Mouse (Mus musculus) kidney, adult 2 months (tissue): ENCODE data around the gene Eef1akmt3. TPM values are rescaled to one million over a fixed set of nuclear protein-coding genes. Genes with fewer than 3 reads are reported as not detected.

Experiments
- DNase-seq: peaks from one replicate; pipeline ENCODE4 v3.0.0; 2021
- H3K27ac ChIP-seq: fragments of 200-500 bp; 2 replicates; pipeline ENCODE4 v1.5.1; 2012; ENCODE audit warnings: low read depth, low read length, control low read depth, inconsistent platforms; ENCODE audit not compliant: insufficient read depth
- H3K27me3 ChIP-seq: fragments of 200-500 bp; replicated peaks from 2 replicates; pipeline ENCODE4 v1.6.1; 2012; ENCODE audit warnings: mild to moderate bottlenecking, moderate library complexity, low read length, inconsistent platforms; ENCODE audit not compliant: control insufficient read depth, insufficient read depth
- H3K36me3 ChIP-seq: fragments of 200-500 bp; 2 replicates; pipeline ENCODE4 v1.6.1; 2012; ENCODE audit warnings: mild to moderate bottlenecking, moderate library complexity, low read length, inconsistent platforms; ENCODE audit not compliant: control insufficient read depth, insufficient read depth
- H3K4me1 ChIP-seq: fragments of 200-500 bp; 2 replicates; pipeline ENCODE4 v1.6.1; 2011; ENCODE audit warnings: low read length; ENCODE audit not compliant: control insufficient read depth, insufficient read depth
- H3K4me3 ChIP-seq: fragments of 200-500 bp; 2 replicates; pipeline ENCODE4 v1.5.1; 2011; ENCODE audit warnings: mild to moderate bottlenecking, low read depth, low read length, control low read depth; ENCODE audit not compliant: insufficient read depth
- CTCF ChIP-seq: fragments of 200-500 bp; conservative IDR thresholded peaks from 2 replicates; pipeline ENCODE4 v1.5.1; 2011; ENCODE audit warnings: low read depth, mild to moderate bottlenecking, control low read depth, low read length, moderate library complexity, mixed read lengths; ENCODE audit not compliant: insufficient read depth, insufficient read length
- POLR2A ChIP-seq: fragments of 200-500 bp; IDR thresholded peaks from one replicate; pipeline ENCODE4 v1.6.1; 2011; ENCODE audit warnings: low read depth, low read length, control low read depth
- WGBS: fragments of 180-500 bp; shearing (Covaris S2); methylation state at CpG from one replicate; pipeline ENCODE4 v1.1.7; 2018; 5-methylcytosine and 5-hydroxymethylcytosine counted together
- polyA plus RNA-seq: library from polyadenylated mRNA; depleted of rRNA; stranded (reverse); fragments of >200 nt; gene quantifications from 2 replicates; pipeline ENCODE4 v1.2.3, GENCODE M21; 2012

Eef1akmt3 gene
- polyA plus RNA-seq, 1 experiment: 3.1 TPM

DNA sequence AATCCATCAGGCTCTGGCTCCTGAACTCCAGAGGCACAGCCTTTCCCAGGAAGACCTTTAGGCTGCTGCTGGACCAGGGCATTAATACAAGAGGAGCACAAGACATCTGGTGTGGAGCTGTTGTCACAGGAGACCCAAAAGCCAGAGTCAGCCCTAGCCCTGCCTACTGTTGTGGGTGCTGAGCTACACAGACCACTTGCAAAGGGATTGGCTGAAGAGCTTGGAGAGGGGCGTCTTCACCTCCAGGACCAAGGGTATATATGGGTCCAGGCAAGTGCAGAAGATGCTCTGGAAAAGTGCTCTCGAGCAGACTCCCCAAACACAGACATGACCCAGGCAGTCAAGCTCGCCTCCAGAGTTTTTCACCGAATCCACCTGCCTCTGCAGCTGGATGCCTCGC, 6.6 kb upstream of the Eef1akmt3 start, which contains the start of gene Cyp27b1:
Gene Cyp27b1, plus strand, starts transcription at position 297 of the 400 bp plus-strand sequence.
- no peaks in the 10 kb centered on the region for H3K27me3 ChIP-seq
- H3K4me1 ChIP-seq: peaks cover 12% of the 10 kb centered on the region; the same call in 1 of the 2 replicates
- peak within 1 kb of the TSS; percentile 36 for H3K4me3 ChIP-seq
- peak within 1 kb of the TSS; percentile 6; the same call in 1 of the 2 replicates for H3K27ac ChIP-seq
- 27% methylated on average over 5 of the region's 5 CpGs for WGBS
- no peak for DNase-seq
- peak; percentile 23 for TF ChIP-seq POLR2A
- TF ChIP-seq CTCF: no peak
- H3K36me3 ChIP-seq: no peaks in the 10 kb centered on the region

GRCm38 (mm10) chr10:127043187-127043586, 1.9 kb upstream of the Eef1akmt3 start:
- Histone ChIP-seq H3K27ac (peak overlapping the region; percentile 77), H3K27me3 (no peaks in the 10 kb centered on the region), H3K36me3 (no peaks in the 10 kb centered on the region), H3K4me3 (no peak overlapping the region), H3K4me1 (peaks cover 10% of the 10 kb centered on the region; the same call in 1 of the 2 replicates)
- DNase-seq: peak; percentile 95
- TF ChIP-seq POLR2A (no peak), CTCF (no peak)
- WGBS: 41% methylated on average over 6 of the region's 6 CpGs

DNA sequence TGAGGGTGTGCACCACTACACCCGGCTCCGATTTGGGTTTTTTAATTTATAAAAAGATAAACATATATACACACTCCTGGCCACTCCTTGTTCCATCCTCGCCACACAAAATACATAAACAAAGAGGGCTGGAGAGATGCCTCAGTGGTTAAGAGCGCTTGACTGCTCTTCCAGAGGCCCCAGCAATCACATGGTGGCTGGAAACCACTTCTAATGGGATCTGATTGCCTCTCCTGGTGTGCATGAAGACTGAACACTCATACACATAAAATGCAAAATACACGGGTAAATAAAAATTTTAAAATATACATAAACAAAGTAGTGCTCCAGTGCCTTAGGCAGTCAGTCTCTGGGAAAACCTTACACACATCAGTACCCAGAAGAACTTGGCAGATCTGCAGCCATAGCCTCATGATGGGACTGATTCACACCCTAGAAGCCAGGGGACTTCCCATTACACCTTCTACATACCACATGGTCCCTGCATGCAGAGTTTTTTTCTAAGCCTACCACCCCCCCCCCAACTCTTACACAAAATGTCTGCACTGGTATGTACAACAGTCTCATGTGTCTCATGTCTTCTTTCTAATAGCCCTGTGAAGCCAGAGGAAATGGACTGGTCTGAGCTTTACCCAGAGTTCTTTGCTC, 1.3 kb upstream of the Eef1akmt3 start:
- TF ChIP-seq CTCF: no peak
- TF ChIP-seq POLR2A: no peak
- H3K27ac ChIP-seq: peak overlapping the region; percentile 77

DNA sequence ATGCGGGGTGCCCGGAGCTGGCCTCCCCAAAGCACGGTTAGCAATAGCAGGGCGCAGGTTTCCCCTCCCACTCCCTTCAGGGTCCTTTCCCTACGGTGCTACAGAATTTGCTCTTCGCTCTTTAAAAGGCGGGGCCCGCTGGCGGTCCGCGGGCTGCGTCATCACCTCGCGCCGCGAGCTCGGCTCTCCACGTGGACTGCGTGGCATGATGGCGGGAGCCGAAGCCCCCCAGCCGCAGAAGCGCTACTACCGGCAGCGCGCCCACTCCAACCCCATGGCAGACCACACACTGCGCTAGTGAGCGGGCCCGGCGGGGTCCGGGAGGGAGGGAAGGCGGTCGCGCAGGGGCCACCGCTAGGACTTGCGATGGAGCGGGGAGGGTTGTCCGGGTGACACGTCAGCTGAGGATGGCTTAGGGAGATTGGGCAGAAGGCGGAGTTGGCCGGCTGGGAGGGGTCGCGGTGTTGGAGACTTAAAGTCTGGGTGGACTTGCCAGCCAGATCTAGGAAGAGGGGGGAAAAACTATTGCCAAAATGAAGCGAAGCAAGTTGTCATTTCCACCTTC, 543 bp upstream of the Eef1akmt3 start:
- Histone ChIP-seq H3K4me1 (peaks cover 10% of the 10 kb centered on the region; the same call in 1 of the 2 replicates), H3K36me3 (no peaks in the 10 kb centered on the region), H3K4me3 (peak overlapping the region; percentile 92), H3K27ac (peak overlapping the region; percentile 79), H3K27me3 (no peaks in the 10 kb centered on the region)
- TF ChIP-seq POLR2A: no peak
- TF ChIP-seq CTCF: no peak
- DNase-seq: peak; percentile 92
- WGBS: under 1% methylated on average over 44 of the region's 44 CpGs

More for the DNA sequence above, 1.3 kb upstream of the Eef1akmt3 start:
- Histone ChIP-seq H3K27me3 (no peaks in the 10 kb centered on the region), H3K4me3 (peak overlapping the region; percentile 92), H3K4me1 (peaks cover 10% of the 10 kb centered on the region; the same call in 1 of the 2 replicates), H3K36me3 (no peaks in the 10 kb centered on the region)
- DNase-seq: no peak
- 11% methylated on average over 5 of the region's 5 CpGs for WGBS

DNA sequence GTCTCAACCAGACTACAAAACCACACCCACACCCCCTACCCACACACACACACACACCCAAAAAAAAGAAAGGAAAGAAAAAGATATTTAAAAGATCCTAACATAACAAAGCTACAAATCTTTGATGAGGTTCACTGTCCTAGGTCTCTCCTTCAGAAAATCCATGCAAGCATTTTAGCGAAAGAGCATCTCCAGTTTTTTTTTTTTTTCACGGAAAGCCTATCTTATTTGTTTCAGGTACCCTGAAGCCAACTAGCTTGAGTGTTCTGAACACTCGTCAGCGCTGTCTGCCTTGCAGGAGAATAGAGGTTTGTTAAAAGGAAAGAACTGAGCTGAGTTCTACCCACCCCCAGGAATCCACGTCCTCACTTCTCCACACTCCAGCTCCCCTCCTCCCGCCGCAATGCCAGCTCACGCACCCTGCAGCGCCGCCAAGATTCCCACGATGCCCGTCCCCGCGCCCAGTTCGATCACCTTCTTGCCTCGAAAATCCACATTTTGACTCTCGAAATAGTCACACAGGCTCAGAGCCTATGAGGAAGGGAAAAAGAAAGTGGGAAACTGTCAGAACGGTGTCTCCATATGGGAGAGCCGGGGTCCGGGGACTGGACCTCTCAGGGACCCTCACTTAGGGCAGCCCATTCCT, 621 bp downstream of the Eef1akmt3 start:
- no peak for TF ChIP-seq POLR2A
- TF ChIP-seq CTCF: no peak

DNA sequence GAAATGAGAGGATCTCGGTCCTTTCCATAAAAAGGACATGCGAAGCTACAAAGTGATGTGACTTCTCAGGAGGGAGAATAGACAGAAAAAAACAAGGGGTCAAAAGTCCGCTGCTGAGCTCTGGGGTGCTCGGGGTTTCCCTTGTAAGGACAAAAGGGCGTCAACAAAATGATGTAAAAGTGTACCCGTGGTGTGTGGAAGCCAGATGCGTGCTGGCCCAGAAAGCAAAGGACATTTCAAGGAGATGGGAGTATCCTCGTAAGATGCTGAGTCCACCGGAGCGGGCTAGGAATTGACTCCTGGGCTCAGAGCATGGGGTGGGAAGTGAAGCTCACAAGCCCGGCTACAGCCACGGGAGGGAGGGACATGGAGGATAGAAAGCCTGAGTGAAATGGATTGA, 3.7 kb downstream of the Eef1akmt3 start:
- TF ChIP-seq CTCF: no peak
- TF ChIP-seq POLR2A: no peak
- DNase-seq: peak; percentile 81
- Histone ChIP-seq H3K27ac (peak overlapping the region; percentile 66), H3K36me3 (no peaks in the 10 kb centered on the region), H3K27me3 (no peaks in the 10 kb centered on the region), H3K4me1 (peaks cover 15% of the 10 kb centered on the region; the same call in 1 of the 2 replicates), H3K4me3 (no peak overlapping the region)
- 52% methylated on average over 12 of the region's 12 CpGs for WGBS

More for the DNA sequence above, 621 bp downstream of the Eef1akmt3 start:
- Histone ChIP-seq H3K27me3 (no peaks in the 10 kb centered on the region), H3K4me3 (peak overlapping the region; percentile 92), H3K4me1 (peaks cover 14% of the 10 kb centered on the region; the same call in 1 of the 2 replicates), H3K36me3 (no peaks in the 10 kb centered on the region), H3K27ac (peak overlapping the region; percentile 79)
- 2% methylated on average over 20 of the region's 20 CpGs for WGBS
- no peak for DNase-seq

DNA sequence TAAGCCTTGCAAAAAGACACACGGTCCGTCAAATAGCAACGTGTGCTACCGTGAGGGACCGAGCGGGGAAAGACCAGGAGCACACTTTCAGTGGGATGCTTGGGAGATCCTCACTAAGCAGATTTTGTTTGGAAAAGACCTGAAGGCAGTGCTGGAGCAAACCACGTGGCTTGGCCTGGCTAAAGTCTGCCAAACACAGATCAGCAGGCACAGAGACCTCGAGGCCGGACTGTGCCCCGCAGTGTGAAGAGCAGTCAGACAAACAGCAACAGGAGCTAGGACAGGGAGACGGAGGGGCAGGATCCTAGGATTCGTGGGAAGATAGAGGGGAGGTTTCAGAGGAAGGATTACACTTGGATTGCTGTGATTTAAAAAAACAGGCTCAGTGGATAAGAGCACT, 5.0 kb downstream of the Eef1akmt3 start:
- Histone ChIP-seq H3K4me1 (peaks cover 15% of the 10 kb centered on the region; the same call in 1 of the 2 replicates), H3K27ac (peak overlapping the region; percentile 77), H3K4me3 (no peak overlapping the region), H3K27me3 (no peaks in the 10 kb centered on the region; the same call in 1 of the 2 replicates), H3K36me3 (no peaks in the 10 kb centered on the region)
- TF ChIP-seq CTCF (no peak), POLR2A (no peak)
- WGBS: 51% methylated on average over 12 of the region's 12 CpGs
- DNase-seq: peak; percentile 93
